Mouse (Mus musculus) G1E-ER4 (cell line): ENCODE data around the gene Hsbp1. TPM values are rescaled to one million over a fixed set of nuclear protein-coding genes. Genes with fewer than 3 reads are reported as not detected.

Experiments used
- GATA1 ChIP-seq: IDR thresholded peaks from one replicate; pipeline ENCODE4 v1.8.0; 2012; ENCODE audit warnings: low read length, inconsistent platforms
- polyA plus RNA-seq: library from polyadenylated mRNA; stranded (reverse); fragments of >175 nt; gene quantifications from 2 replicates; pipeline ENCODE4 v1.2.3, GENCODE M21; 2012

Hsbp1 gene
- polyA plus RNA-seq, 1 experiment: 65.4 TPM

DNA sequence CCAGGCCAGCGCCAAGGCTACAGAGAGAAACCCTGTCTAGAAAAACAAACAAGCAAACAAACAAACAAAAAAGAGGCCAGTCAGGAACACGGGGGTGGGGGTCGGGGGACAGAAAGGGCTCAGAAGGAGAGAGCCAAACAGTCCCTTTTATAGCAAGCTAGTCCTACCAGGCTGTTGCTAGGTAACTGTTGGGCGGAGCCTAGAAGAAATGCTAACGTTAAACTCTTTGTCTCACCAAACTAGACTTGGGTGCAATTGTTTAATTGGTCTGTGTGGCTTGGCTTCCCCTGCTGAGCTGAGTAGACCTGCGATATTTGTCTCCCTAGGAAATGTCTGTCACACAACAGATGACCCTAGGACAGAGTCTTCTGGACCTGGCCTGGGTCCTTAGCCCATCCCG, 34.2 kb downstream of the Hsbp1 start:
- TF ChIP-seq GATA1: no peak

- TF ChIP-seq GATA1: no peak
Observed at GRCm38 (mm10) chr8:119380619-119381018, 36.3 kb downstream of the Hsbp1 start.

DNA sequence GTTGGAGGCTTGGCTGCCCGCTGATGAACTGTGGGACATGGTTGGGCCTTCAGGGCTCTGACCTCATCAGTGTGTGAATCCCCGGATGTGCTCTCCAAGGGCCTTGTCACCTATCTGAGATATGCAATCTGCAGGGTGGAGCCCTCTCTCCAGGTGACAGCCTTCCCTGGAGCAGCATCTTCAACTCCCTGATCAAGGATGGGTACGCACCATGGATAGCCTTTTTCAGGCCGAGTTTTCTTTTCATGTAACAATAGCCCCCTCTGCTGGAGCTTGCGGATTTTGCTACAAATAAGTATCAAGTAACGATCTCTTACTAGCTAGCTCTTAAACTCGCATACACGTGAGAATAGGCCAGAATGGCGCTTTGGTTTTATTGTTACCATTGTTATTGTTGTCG, 40.2 kb downstream of the Hsbp1 start:
- no peak for TF ChIP-seq GATA1

- TF ChIP-seq GATA1: no peak
Observed at GRCm38 (mm10) chr8:119385854-119386253, 41.6 kb downstream of the Hsbp1 start.

- no peak for TF ChIP-seq GATA1
Observed at GRCm38 (mm10) chr8:119386988-119387387, 42.7 kb downstream of the Hsbp1 start.

DNA sequence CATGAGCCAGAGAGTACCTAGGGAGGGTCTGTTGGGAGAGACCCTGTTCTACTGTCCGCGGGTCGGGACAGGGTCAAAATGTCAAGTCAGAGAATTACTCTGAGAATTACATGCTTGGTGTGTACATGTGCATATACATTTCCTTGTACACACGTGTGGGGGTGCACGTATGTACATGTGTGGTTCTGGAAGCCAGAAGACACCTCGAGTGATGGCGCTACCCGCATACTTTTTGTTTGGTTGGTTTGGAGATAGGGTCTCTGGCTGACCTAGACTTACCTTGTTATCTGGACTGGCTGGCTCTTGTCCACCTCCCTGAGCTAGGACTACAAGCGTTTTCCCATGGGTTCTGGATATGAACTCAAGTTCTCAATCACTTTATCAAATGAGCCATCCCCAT, 49.8 kb downstream of the Hsbp1 start:
- no peak for TF ChIP-seq GATA1

DNA sequence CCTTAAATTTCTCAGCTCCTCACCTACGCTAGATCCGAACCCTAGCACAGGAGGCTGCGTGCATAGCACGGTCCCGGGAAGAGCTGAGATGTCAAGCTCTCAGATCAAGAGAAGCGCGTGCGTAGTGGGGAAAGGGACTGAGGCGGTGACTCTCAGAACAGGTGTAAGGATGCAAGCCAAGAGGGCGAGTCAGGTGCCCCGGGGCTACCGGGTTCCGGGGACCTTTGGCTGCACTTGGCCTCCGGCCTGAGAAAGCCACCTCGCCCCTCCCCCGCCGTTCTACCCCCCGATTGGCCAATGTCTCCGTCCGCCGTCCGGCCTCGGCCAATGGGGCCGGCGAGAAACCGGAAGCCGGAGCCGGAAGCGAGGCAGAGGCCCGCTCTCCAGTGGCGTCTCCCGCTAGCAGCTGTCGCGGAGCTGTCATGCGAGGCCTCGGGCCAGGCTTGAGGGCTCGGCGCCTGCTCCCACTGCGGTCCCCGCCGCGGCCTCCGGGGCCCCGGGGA, 50.3 kb downstream of the Hsbp1 start, which contains the start of gene Mlycd:
Mlycd (plus strand) TSS at position 355 of the 503 bp plus-strand sequence.
- no peak for TF ChIP-seq GATA1

- TF ChIP-seq GATA1: no peak
Observed at GRCm38 (mm10) chr8:119395072-119395950, 51.0 kb downstream of the Hsbp1 start.

Other genes starting within 250 kb of the Hsbp1 start
- gene Mlycd, start 50.4 kb downstream of the Hsbp1 start, polyA plus RNA-seq: 16.9 and 17.1 TPM in 2 replicates
- 0.04 and 0.11 TPM in 2 replicates for gene Osgin1, start 89.6 kb downstream of the Hsbp1 start, polyA plus RNA-seq
- gene Necab2, start 102.2 kb downstream of the Hsbp1 start, polyA plus RNA-seq: not detected in 2 replicates
- not detected in 2 replicates for gene Slc38a8, start 157.2 kb downstream of the Hsbp1 start, polyA plus RNA-seq
- gene Mbtps1, start 214.2 kb downstream of the Hsbp1 start, polyA plus RNA-seq: 118 and 157 TPM in 2 replicates
- 34.2 and 43.7 TPM in 2 replicates for gene Hsdl1, start 230.7 kb downstream of the Hsbp1 start, polyA plus RNA-seq
- 0.08 and 0.09 TPM in 2 replicates for gene Dnaaf1, start 230.7 kb downstream of the Hsbp1 start, polyA plus RNA-seq